Mouse (Mus musculus): ENCODE data around the gene Gm11444. TPM values are rescaled to one million over a fixed set of nuclear protein-coding genes. Genes with fewer than 3 reads are reported as not detected.

Gene Gm11444
- polyA plus RNA-seq, 1 experiment from 2014 or later, result not detected

Other genes with a start within 250 kb of the Gm11444 start
- gene Tbx2, start 17.8 kb downstream of the Gm11444 start, polyA plus RNA-seq (2015; fragmentation: Nextera tagmentation; extraction: Ambion mirVana), result 2.9 and 3.1 TPM in 2 replicates
- 0.17 and 0.22 TPM in 2 replicates for gene Tbx4, start 36.1 kb upstream of the Gm11444 start, polyA plus RNA-seq (2015; fragmentation: Nextera tagmentation; extraction: Ambion mirVana)

Data from stomach, embryonic 16.5 days (tissue).